Mouse (Mus musculus): ENCODE results near the gene Lrriq4.

- no peak for TF ChIP-seq CTCF (conservative IDR thresholded peaks at IDR 0.05; ENCODE audit: low read length)
- TF ChIP-seq POU5F1 (IDR thresholded peaks at IDR 0.05; ENCODE audit: borderline replicate concordance, low read length), result no peak
- no peak for TF ChIP-seq NANOG (IDR thresholded peaks at IDR 0.05; ENCODE audit: borderline replicate concordance, low read length)
Observed at GRCm38 (mm10) chr3:30597271-30597670, 47.0 kb upstream of the Lrriq4 start.
